Mouse (Mus musculus): ENCODE measurements around the gene Eif4e2. TPM values are rescaled to one million over a fixed set of nuclear protein-coding genes. Genes with fewer than 3 reads are reported as not detected.

The Eif4e2 gene
- polyA plus RNA-seq, 1 experiment from 2014 or later: 149 TPM

- ATAC-seq (ENCODE audit: insufficient read depth, low FRiP score, low read depth): no peak
- no peak overlapping the region for H3K27ac ChIP-seq
- no peak overlapping the region for H3K4me3 ChIP-seq (replicated peaks)
- no peak overlapping the region for H3K9ac ChIP-seq
- no peaks in the 10 kb centered on the region for H3K36me3 ChIP-seq
- 0 out of 2 replicates have a peak overlapping the region, but pooled peaks have one; percentile 1 for H3K4me2 ChIP-seq
- no peaks in the 10 kb centered on the region for H3K9me3 ChIP-seq
- 30% methylated on average over 20 of the region's 20 CpGs for WGBS
- H3K4me1 ChIP-seq: no peaks in the 10 kb centered on the region
- H3K27me3 ChIP-seq (replicated peaks): no peaks in the 10 kb centered on the region
Measured at GRCm38 (mm10) chr1:87281599-87282412, 68.1 kb downstream of the Eif4e2 start.

GRCm38 (mm10) chr1:87282413-87282788 lies 68.7 kb downstream of the Eif4e2 start:
- no peaks in the 10 kb centered on the region for H3K27me3 ChIP-seq (replicated peaks)
- no peaks in the 10 kb centered on the region for H3K9me3 ChIP-seq
- no peak overlapping the region for H3K9ac ChIP-seq
- H3K27ac ChIP-seq: no peak overlapping the region
- no peak for ATAC-seq (ENCODE audit: insufficient read depth, low FRiP score, low read depth)
- H3K4me1 ChIP-seq: no peaks in the 10 kb centered on the region
- no peaks in the 10 kb centered on the region for H3K36me3 ChIP-seq
- H3K4me2 ChIP-seq: no peak overlapping the region
- no peak overlapping the region for H3K4me3 ChIP-seq (replicated peaks)
- WGBS: 70% methylated on average over 6 of the region's 6 CpGs

GRCm38 (mm10) chr1:87283410-87283960 lies 69.8 kb downstream of the Eif4e2 start:
- H3K4me1 ChIP-seq: no peaks in the 10 kb centered on the region
- H3K9me3 ChIP-seq: no peaks in the 10 kb centered on the region
- no peak overlapping the region for H3K4me3 ChIP-seq (replicated peaks)
- H3K27me3 ChIP-seq (replicated peaks): no peaks in the 10 kb centered on the region
- H3K4me2 ChIP-seq: no peak overlapping the region
- H3K27ac ChIP-seq: no peak overlapping the region
- 78% methylated on average over 10 of the region's 10 CpGs for WGBS
- H3K9ac ChIP-seq: no peak overlapping the region
- no peaks in the 10 kb centered on the region for H3K36me3 ChIP-seq
- no peak for ATAC-seq (ENCODE audit: insufficient read depth, low FRiP score, low read depth)

- no peak overlapping the region for H3K9ac ChIP-seq
- no peaks in the 10 kb centered on the region for H3K27me3 ChIP-seq (replicated peaks)
- ATAC-seq (ENCODE audit: insufficient read depth, low FRiP score, low read depth): no peak
- H3K27ac ChIP-seq: no peak overlapping the region
- H3K4me2 ChIP-seq: no peak overlapping the region
- H3K4me3 ChIP-seq (replicated peaks): no peak overlapping the region
- WGBS: 73% methylated on average over 2 of the region's 2 CpGs
- H3K4me1 ChIP-seq: no peaks in the 10 kb centered on the region
- no peaks in the 10 kb centered on the region for H3K9me3 ChIP-seq
- H3K36me3 ChIP-seq: no peaks in the 10 kb centered on the region
Measured at GRCm38 (mm10) chr1:87287105-87287504, 73.4 kb downstream of the Eif4e2 start.

Other genes with a start within 250 kb of the Eif4e2 start
- not detected in 2 replicates for gene Alppl2, start 124.0 kb upstream of the Eif4e2 start, polyA plus RNA-seq (2015; fragmentation: Nextera tagmentation; extraction: Ambion mirVana)
- 26.6 and 33.3 TPM in 2 replicates for gene Alpi, start 112.3 kb upstream of the Eif4e2 start, polyA plus RNA-seq (2015; fragmentation: Nextera tagmentation; extraction: Ambion mirVana)
- not detected in 2 replicates for gene Akp3, start 88.9 kb upstream of the Eif4e2 start, polyA plus RNA-seq (2015; fragmentation: Nextera tagmentation; extraction: Ambion mirVana)
- gene Ecel1, start 57.4 kb upstream of the Eif4e2 start, polyA plus RNA-seq (2015; fragmentation: Nextera tagmentation; extraction: Ambion mirVana): 6.3 and 8.7 TPM in 2 replicates
- gene Prss56, start 30.6 kb upstream of the Eif4e2 start, polyA plus RNA-seq (2015; fragmentation: Nextera tagmentation; extraction: Ambion mirVana): 0.08 TPM in 1 of 2 replicates, not detected in the other
- gene Chrnd, start 23.3 kb upstream of the Eif4e2 start, polyA plus RNA-seq (2015; fragmentation: Nextera tagmentation; extraction: Ambion mirVana): 0.10 and 0.31 TPM in 2 replicates
- 0.14 and 0.86 TPM in 2 replicates for gene Chrng, start 9.3 kb upstream of the Eif4e2 start, polyA plus RNA-seq (2015; fragmentation: Nextera tagmentation; extraction: Ambion mirVana)
- gene Efhd1, start 50.4 kb downstream of the Eif4e2 start, polyA plus RNA-seq (2015; fragmentation: Nextera tagmentation; extraction: Ambion mirVana): 0.18 and 0.48 TPM in 2 replicates
- 46.7 and 49.4 TPM in 2 replicates for gene Gigyf2, start 113.1 kb downstream of the Eif4e2 start, polyA plus RNA-seq (2015; fragmentation: Nextera tagmentation; extraction: Ambion mirVana)
- gene Kcnj13, start 180.8 kb downstream of the Eif4e2 start, polyA plus RNA-seq (2015; fragmentation: Nextera tagmentation; extraction: Ambion mirVana): 2.8 and 3.3 TPM in 2 replicates